Mouse (Mus musculus) kidney, embryonic 16.5 days (tissue): ENCODE measurements around the gene Anks6. TPM values are rescaled to one million over a fixed set of nuclear protein-coding genes. Genes with fewer than 3 reads are reported as not detected.
A peak's percentile ranks its signal among the peaks of the same experiment; 100 is the strongest.

ENCODE experiments used
- ATAC-seq: fragments of 200-750 bp; cut with Nextera tagmentation; 2 replicates; pipeline ENCODE4 v1.8.0; 2017; ENCODE audit warnings: moderate TSS enrichment; ENCODE audit not compliant: low FRiP score, low TSS enrichment
- H3K27ac ChIP-seq: fragments of 300-500 bp; sonication (generic); 2 replicates; pipeline ENCODE4 v1.5.1; 2014; ENCODE audit warnings: low read length
- H3K27me3 ChIP-seq: fragments of 300-500 bp; sonication (generic); 2 replicates; pipeline ENCODE4 v1.6.1; 2014; ENCODE audit warnings: low read length, control low read depth, mixed read lengths; ENCODE audit not compliant: insufficient read depth
- H3K36me3 ChIP-seq: fragments of 300-500 bp; sonication (generic); 2 replicates; pipeline ENCODE4 v1.6.1; 2014; ENCODE audit warnings: low read length, control low read depth, mixed read lengths; ENCODE audit not compliant: insufficient read depth
- H3K4me1 ChIP-seq: fragments of 300-500 bp; sonication (generic); 2 replicates; pipeline ENCODE4 v1.6.1; 2014; ENCODE audit warnings: low read length, control low read depth, mixed read lengths; ENCODE audit not compliant: insufficient read depth
- H3K4me2 ChIP-seq: fragments of 300-500 bp; sonication (generic); replicated peaks from 2 replicates; pipeline ENCODE4 v1.6.1; 2014; ENCODE audit warnings: low read depth, low read length
- H3K4me3 ChIP-seq: fragments of 300-500 bp; sonication (generic); 2 replicates; pipeline ENCODE4 v1.5.1; 2014; ENCODE audit warnings: mild to moderate bottlenecking, low read length
- H3K9ac ChIP-seq: fragments of 300-500 bp; sonication (generic); replicated peaks from 2 replicates; pipeline ENCODE4 v1.6.1; 2014; ENCODE audit warnings: low read length
- H3K9me3 ChIP-seq: fragments of 300-500 bp; sonication (generic); 2 replicates; pipeline ENCODE4 v1.6.1; 2016; ENCODE audit warnings: low read length, control low read depth
- WGBS: fragments of 180-500 bp; shearing (Covaris S2); extraction: QIAGEN DNeasy Blood & Tissue Kit; methylation state at CpG from one replicate; pipeline ENCODE4 v1.1.7; 2014; 5-methylcytosine and 5-hydroxymethylcytosine counted together
- polyA plus RNA-seq: library from polyadenylated mRNA; unstranded; fragments of >200 nt; fragmentation: Nextera tagmentation; extraction: Ambion mirVana; gene quantifications from 2 replicates; pipeline ENCODE4 v1.2.1, GENCODE M21; 2015

Anks6 gene
- polyA plus RNA-seq, 1 experiment from 2014 or later: 6.3 TPM

- H3K27ac ChIP-seq: no peak overlapping the region
- H3K4me3 ChIP-seq: peak overlapping the region; percentile 53
- no peaks in the 10 kb centered on the region for H3K36me3 ChIP-seq
- peak overlapping the region; percentile 96 for H3K4me2 ChIP-seq
- 0% methylated on average over 30 of the region's 31 CpGs for WGBS
- no peaks in the 10 kb centered on the region for H3K9me3 ChIP-seq
- H3K9ac ChIP-seq: no peak overlapping the region
- peaks cover 16% of the 10 kb centered on the region for H3K4me1 ChIP-seq
- ATAC-seq: no peak
- H3K27me3 ChIP-seq: peaks cover 68% of the 10 kb centered on the region
These were observed 65.3 kb downstream of the Anks6 start for GRCm38 (mm10) chr4:46991959-46992316.

GRCm38 (mm10) chr4:46991016-46991958 is 65.9 kb downstream of the Anks6 start, which contains the start of gene Gabbr2:
Gabbr2 (minus strand) TSS chr4:46991873.
- Histone ChIP-seq H3K9me3 (no peaks in the 10 kb centered on the region), H3K4me3 (peak within 1 kb of the TSS; percentile 53), H3K27ac (no peak within 1 kb of the TSS), H3K36me3 (no peaks in the 10 kb centered on the region), H3K4me2 (peak within 1 kb of the TSS; percentile 96), H3K9ac (no peak within 1 kb of the TSS), H3K4me1 (peaks cover 16% of the 10 kb centered on the region), H3K27me3 (peaks cover 68% of the 10 kb centered on the region)
- ATAC-seq: no peak
- under 1% methylated on average over 64 of the region's 134 CpGs for WGBS

- H3K4me2 ChIP-seq: peak overlapping the region; percentile 96; the same call in 1 of the 2 replicates
- no peak overlapping the region for H3K9ac ChIP-seq
- peak overlapping the region; percentile 53; the same call in 1 of the 2 replicates for H3K4me3 ChIP-seq
- H3K36me3 ChIP-seq: no peaks in the 10 kb centered on the region
- ATAC-seq: peak; percentile 57
- H3K9me3 ChIP-seq: no peaks in the 10 kb centered on the region
- peaks cover 16% of the 10 kb centered on the region for H3K4me1 ChIP-seq
- no peak overlapping the region for H3K27ac ChIP-seq
- peaks cover 68% of the 10 kb centered on the region for H3K27me3 ChIP-seq
- WGBS: 3% methylated on average over 29 of the region's 29 CpGs
These were observed 66.8 kb downstream of the Anks6 start for GRCm38 (mm10) chr4:46990281-46991015.

GRCm38 (mm10) chr4:46989842-46990241 is 67.4 kb downstream of the Anks6 start:
- Histone ChIP-seq H3K9me3 (no peaks in the 10 kb centered on the region), H3K27me3 (peaks cover 68% of the 10 kb centered on the region), H3K9ac (no peak overlapping the region), H3K27ac (no peak overlapping the region), H3K36me3 (no peaks in the 10 kb centered on the region), H3K4me2 (no peak overlapping the region), H3K4me1 (peaks cover 16% of the 10 kb centered on the region), H3K4me3 (no peak overlapping the region; the same call in 1 of the 2 replicates)
- WGBS: 3% methylated on average over 17 of the region's 17 CpGs
- ATAC-seq: peak; percentile 43; the same call in 1 of the 2 replicates

DNA sequence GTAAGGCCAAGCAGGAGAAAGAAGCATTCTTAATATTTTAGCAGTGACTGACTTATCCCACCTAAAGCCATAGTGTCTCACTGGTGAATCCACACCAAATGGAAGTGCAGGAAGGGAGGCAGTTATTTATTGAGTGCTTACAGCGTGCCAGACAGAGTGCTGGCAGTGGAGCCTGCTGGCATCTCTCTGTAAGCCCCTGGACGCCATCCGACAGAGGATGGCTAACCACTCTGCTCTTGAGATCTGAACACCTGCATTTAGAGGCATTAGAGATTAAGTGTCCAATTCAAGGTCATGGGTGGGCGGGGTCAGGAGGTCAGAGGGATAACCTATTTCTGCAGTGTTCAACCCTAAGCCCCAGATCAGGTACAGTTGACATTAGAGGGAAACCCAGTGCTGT is 68.4 kb downstream of the Anks6 start:
- Histone ChIP-seq H3K36me3 (no peaks in the 10 kb centered on the region), H3K27me3 (peaks cover 61% of the 10 kb centered on the region), H3K4me1 (peaks cover 16% of the 10 kb centered on the region), H3K27ac (no peak overlapping the region), H3K9ac (no peak overlapping the region), H3K4me3 (no peak overlapping the region), H3K9me3 (no peaks in the 10 kb centered on the region), H3K4me2 (no peak overlapping the region)
- no peak for ATAC-seq
- 66% methylated on average over 4 of the region's 4 CpGs for WGBS

GRCm38 (mm10) chr4:46988257-46988656 is 69.0 kb downstream of the Anks6 start:
- H3K4me1 ChIP-seq: peaks cover 16% of the 10 kb centered on the region
- H3K9me3 ChIP-seq: no peaks in the 10 kb centered on the region
- ATAC-seq: no peak

GRCm38 (mm10) chr4:46987809-46988208 is 69.4 kb downstream of the Anks6 start:
- no peak overlapping the region for H3K4me3 ChIP-seq
- peaks cover 16% of the 10 kb centered on the region for H3K4me1 ChIP-seq
- WGBS: 88% methylated on average over 6 of the region's 6 CpGs
- ATAC-seq: no peak
- H3K27ac ChIP-seq: no peak overlapping the region
- H3K9me3 ChIP-seq: no peaks in the 10 kb centered on the region
- H3K27me3 ChIP-seq: peaks cover 52% of the 10 kb centered on the region
- H3K36me3 ChIP-seq: no peaks in the 10 kb centered on the region
- no peak overlapping the region for H3K4me2 ChIP-seq
- no peak overlapping the region for H3K9ac ChIP-seq

More at GRCm38 (mm10) chr4:46988257-46988656, 69.0 kb downstream of the Anks6 start:
- no peak overlapping the region for H3K9ac ChIP-seq
- H3K27me3 ChIP-seq: peaks cover 55% of the 10 kb centered on the region
- no peak overlapping the region for H3K4me3 ChIP-seq
- 45% methylated on average over 3 of the region's 3 CpGs for WGBS
- no peak overlapping the region for H3K27ac ChIP-seq
- H3K36me3 ChIP-seq: no peaks in the 10 kb centered on the region
- H3K4me2 ChIP-seq: no peak overlapping the region

- H3K4me3 ChIP-seq: no peak overlapping the region
- H3K4me1 ChIP-seq: peaks cover 6% of the 10 kb centered on the region; the same call in 1 of the 2 replicates
- no peak overlapping the region for H3K27ac ChIP-seq
- ATAC-seq: no peak
- no peak overlapping the region for H3K9ac ChIP-seq
- H3K4me2 ChIP-seq: no peak overlapping the region
- H3K9me3 ChIP-seq: no peaks in the 10 kb centered on the region
- peaks cover 35% of the 10 kb centered on the region for H3K27me3 ChIP-seq
- H3K36me3 ChIP-seq: no peaks in the 10 kb centered on the region
These were observed 71.2 kb downstream of the Anks6 start for GRCm38 (mm10) chr4:46986054-46986453.

DNA sequence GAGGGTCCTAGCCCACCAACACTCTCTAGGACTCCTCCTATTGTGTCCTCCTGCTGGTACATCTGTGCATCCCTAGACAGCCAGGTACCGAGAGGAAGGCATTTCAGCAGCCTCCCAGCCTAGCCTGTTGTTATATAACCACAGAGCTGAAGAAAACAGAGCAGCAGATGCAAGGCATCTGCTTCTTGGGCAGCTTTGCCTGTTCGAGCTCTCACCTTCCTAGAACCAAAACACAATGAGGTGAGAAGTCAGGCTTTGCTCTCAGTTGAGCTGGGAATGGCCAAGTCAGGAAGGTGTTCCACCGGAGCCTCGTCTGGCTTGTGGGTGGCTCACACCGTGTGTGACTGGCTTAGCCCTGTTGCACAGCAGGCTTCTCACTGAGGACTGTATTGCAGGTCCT is 74.3 kb downstream of the Anks6 start:
- H3K27me3 ChIP-seq: peaks cover 3% of the 10 kb centered on the region; the same call in 1 of the 2 replicates
- ATAC-seq: no peak
- no peak overlapping the region for H3K9ac ChIP-seq
- H3K4me2 ChIP-seq: no peak overlapping the region
- no peaks in the 10 kb centered on the region for H3K9me3 ChIP-seq
- H3K27ac ChIP-seq: no peak overlapping the region
- 72% methylated on average over 5 of the region's 5 CpGs for WGBS
- H3K36me3 ChIP-seq: no peaks in the 10 kb centered on the region
- no peak overlapping the region for H3K4me3 ChIP-seq
- H3K4me1 ChIP-seq: no peaks in the 10 kb centered on the region
